Mouse (Mus musculus): Measurements from ENCODE around the gene Iba57. TPM values are rescaled to one million over a fixed set of nuclear protein-coding genes. Genes with fewer than 3 reads are reported as not detected.

Gene Iba57
- polyA plus RNA-seq, 1 experiment from 2014 or later = 8.5 TPM

Other genes with a start within 250 kb of the Iba57 start
- gene Btnl10, start 245.8 kb downstream of the Iba57 start, polyA plus RNA-seq (2015; fragmentation: Nextera tagmentation; extraction: Ambion mirVana) = 0.10 TPM in 1 of 2 replicates, not detected in the other
- gene Rnf187, start 224.8 kb downstream of the Iba57 start, polyA plus RNA-seq (2015; fragmentation: Nextera tagmentation; extraction: Ambion mirVana) = 217 and 219 TPM in 2 replicates
- gene Hist3h2ba, start 214.8 kb downstream of the Iba57 start, polyA plus RNA-seq (2015; fragmentation: Nextera tagmentation; extraction: Ambion mirVana) = 93.4 and 93.5 TPM in 2 replicates
- 39.5 and 39.7 TPM in 2 replicates for gene Hist3h2a, start 209.1 kb downstream of the Iba57 start, polyA plus RNA-seq (2015; fragmentation: Nextera tagmentation; extraction: Ambion mirVana)
- gene Trim17, start 209.1 kb downstream of the Iba57 start, polyA plus RNA-seq (2015; fragmentation: Nextera tagmentation; extraction: Ambion mirVana) = 0.42 and 0.64 TPM in 2 replicates
- gene Trim11, start 185.6 kb downstream of the Iba57 start, polyA plus RNA-seq (2015; fragmentation: Nextera tagmentation; extraction: Ambion mirVana) = 22.9 and 25.9 TPM in 2 replicates
- 0.50 and 0.51 TPM in 2 replicates for gene Obscn, start 27.3 kb downstream of the Iba57 start, polyA plus RNA-seq (2015; fragmentation: Nextera tagmentation; extraction: Ambion mirVana)
- gene Gjc2, start 19.5 kb upstream of the Iba57 start, polyA plus RNA-seq (2015; fragmentation: Nextera tagmentation; extraction: Ambion mirVana) = 0.36 and 0.67 TPM in 2 replicates
- gene Guk1, start 28.5 kb upstream of the Iba57 start, polyA plus RNA-seq (2015; fragmentation: Nextera tagmentation; extraction: Ambion mirVana) = 134 and 141 TPM in 2 replicates
- gene Mrpl55, start 38.7 kb upstream of the Iba57 start, polyA plus RNA-seq (2015; fragmentation: Nextera tagmentation; extraction: Ambion mirVana) = 103 and 104 TPM in 2 replicates
- gene 2310033P09Rik, start 44.6 kb upstream of the Iba57 start, polyA plus RNA-seq (2015; fragmentation: Nextera tagmentation; extraction: Ambion mirVana) = 33.6 and 34.7 TPM in 2 replicates
- 760 and 797 TPM in 2 replicates for gene Arf1, start 64.5 kb upstream of the Iba57 start, polyA plus RNA-seq (2015; fragmentation: Nextera tagmentation; extraction: Ambion mirVana)
- gene Wnt3a, start 127.0 kb upstream of the Iba57 start, polyA plus RNA-seq (2015; fragmentation: Nextera tagmentation; extraction: Ambion mirVana) = not detected in 2 replicates
- 1.6 and 1.8 TPM in 2 replicates for gene Wnt9a, start 143.2 kb upstream of the Iba57 start, polyA plus RNA-seq (2015; fragmentation: Nextera tagmentation; extraction: Ambion mirVana)
- not detected in 2 replicates for gene Prss38, start 211.9 kb upstream of the Iba57 start, polyA plus RNA-seq (2015; fragmentation: Nextera tagmentation; extraction: Ambion mirVana)